Mouse (Mus musculus) left cerebral cortex, adult 11 months (tissue): ENCODE results near the gene A630001G21Rik.

ENCODE experiments used
- DNase-seq: peaks from one replicate; pipeline ENCODE4 v3.0.0; 2022; ENCODE audit warnings: low spot score

A630001G21Rik gene

DNA sequence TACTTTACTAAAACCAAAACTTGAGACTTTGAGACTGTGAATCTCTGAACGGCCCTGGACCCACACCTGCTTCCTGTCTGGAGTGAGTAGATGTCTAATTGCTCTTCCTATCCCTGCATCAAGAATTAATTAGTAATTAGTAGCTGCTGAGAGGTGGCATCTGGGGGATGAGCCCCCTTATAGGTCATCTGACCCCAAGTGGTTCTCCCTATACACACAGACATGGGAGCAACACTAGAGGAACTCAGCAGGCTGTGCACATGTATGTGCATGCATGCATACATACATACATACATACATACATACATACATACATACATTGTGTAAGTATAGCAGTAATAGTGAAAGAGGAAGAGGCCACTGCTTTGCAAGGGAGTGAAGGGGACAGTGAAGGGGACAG, 43.9 kb downstream of the A630001G21Rik start:
- DNase-seq = no peak

GRCm38 (mm10) chr1:85732581-85732980, 45.9 kb downstream of the A630001G21Rik start:
- no peak for DNase-seq

DNA sequence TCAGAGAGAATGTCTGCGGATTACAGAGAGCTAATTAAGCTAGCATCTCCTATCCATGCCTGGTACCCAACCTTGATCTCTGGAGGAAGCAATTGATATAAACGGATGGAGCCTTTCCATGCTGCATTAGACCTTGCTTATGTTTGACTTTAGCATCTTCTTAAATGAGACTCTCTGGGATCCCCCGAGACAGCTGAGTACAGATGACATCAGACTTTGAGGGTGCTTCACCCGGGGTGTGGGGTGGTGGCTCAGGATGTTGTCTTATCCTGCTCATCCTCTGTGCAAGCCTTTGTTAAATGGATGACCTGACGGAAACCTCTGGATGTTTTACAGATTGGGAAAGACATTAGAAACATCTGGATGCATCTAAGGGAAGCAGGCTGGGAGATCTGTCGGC, 48.0 kb downstream of the A630001G21Rik start:
- DNase-seq = no peak

DNA sequence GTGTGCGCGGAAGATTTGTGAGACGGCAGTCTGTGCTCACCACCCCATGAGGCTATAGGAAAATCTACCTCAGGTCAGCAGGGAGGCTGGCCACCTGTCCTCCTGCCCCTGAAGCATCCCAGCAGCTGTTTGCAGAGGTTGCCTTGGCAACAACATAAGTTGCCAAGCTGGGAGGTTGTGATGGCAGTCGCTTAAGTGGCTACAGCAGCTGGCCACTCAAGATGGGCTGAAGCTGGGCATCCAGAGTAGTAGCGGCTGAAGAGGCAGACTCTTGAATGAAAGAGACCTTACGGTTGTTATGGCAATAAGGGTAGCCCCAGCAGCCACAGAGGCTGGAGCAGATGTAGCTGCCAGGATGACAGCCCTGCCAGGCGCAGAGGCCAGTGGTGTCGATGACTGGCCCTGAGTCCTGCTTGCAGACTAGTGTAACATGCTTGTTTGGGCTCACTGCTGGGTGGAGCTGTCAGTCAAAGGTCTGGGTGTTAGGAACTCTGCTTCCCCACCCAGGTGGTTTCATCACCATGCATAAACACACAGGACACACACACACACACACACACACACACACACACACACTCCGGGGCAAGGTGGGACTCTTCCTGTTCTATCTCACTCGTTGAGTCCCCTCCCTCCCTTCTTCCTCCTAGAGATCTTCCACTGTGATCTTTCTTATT, 58.1 kb downstream of the A630001G21Rik start:
- no peak for DNase-seq

GRCm38 (mm10) chr1:85719049-85719448, 59.4 kb downstream of the A630001G21Rik start:
- DNase-seq = no peak

- DNase-seq = no peak
These were observed 61.9 kb downstream of the A630001G21Rik start for GRCm38 (mm10) chr1:85716447-85717027.

DNA sequence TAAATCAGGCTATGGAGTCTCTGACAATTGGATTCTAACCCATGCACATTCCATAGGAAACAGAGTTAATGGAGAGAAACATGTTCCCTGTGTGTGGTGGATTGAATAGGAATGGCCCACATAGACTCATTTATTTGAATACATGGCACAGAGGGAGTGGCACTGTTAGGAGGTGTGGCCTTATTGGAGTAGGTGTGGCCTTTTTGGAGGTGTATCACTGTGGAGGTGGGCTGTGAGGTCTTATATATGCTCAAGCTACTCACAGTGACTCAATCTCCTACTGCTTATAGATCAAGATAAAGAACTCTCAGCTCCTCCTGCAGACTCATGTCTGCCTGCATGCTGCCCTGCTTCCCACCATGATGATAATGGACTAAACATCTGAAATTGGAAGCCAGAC, 63.9 kb downstream of the A630001G21Rik start:
- DNase-seq = no peak

GRCm38 (mm10) chr1:85706754-85707153, 71.7 kb downstream of the A630001G21Rik start:
- no peak for DNase-seq

GRCm38 (mm10) chr1:85705552-85705951, 72.9 kb downstream of the A630001G21Rik start:
- no peak for DNase-seq

GRCm38 (mm10) chr1:85703245-85704186, 74.9 kb downstream of the A630001G21Rik start:
- DNase-seq = peak; percentile 41

DNA sequence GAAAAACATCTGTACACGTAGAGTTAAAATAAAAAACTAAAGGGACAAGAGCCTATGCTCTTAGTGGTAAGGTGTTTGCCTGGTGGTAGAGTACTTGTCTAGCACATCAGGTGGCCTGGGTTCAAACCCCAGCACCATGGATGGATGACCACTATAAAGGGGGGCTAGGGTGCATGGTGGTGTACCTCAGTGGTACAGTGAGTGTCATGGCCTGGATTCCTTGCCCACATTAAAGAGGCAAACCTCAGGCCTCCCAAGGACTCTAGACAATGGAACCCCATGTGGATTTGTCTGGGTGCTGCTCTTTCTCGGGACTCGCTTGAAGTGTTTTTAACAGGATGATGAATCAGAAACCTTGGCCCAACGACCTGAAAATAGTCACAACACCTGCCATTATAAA, 75.9 kb downstream of the A630001G21Rik start:
- DNase-seq = no peak

DNA sequence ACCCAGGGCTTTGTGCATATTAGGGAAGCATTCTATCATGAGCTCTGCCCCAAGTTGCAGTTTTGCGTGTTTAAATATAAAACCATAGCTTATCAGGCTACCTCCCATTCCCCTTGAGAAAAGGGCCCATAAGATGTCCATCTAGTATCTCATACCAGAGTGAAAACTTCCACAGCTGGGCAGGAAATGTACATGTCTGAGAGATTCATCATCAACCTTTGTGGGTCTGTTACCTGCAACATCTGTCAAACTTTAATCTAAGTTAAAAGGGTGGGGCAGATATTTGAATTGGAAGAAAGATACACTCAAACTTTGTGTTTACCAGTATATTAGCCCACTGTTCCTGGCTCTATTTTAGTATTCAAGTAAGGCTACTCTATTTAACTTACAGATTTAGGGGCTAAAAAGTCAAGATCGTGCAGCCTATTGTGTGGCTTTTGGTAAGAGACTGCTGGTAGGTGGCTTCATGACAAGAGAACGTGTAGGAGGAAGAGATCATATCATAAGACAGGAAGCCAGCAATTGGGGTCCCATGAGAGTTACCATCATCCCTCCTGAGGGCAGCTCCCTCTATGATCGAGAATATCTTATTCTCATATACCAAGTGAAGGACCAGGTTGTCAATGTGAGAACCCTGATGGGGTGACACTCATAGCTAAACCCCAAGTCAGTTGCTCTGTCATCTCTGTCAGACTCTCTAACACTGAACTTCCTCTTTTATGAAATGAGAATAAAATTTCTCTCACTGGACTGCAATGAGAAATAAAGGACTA, 80.5 kb downstream of the A630001G21Rik start:
- DNase-seq = no peak

DNA sequence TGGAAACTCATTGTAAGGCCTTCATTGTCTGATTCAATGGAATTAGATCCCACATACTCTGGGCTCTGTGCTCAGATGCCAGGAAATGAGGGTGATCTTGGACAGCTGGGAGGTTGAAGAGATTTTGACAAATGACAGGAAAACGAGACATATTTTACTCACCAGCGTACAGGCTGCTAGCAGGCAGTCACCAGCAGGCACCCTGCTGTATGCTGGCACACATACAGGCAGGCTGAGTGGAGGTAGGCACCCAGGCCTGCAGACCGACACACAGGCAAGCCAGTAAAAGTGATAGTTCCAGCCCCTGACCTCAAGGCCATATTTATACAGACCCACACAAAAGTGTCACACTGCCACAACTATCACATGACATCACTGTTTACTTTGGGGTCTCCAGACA, 82.8 kb downstream of the A630001G21Rik start:
- no peak for DNase-seq

DNA sequence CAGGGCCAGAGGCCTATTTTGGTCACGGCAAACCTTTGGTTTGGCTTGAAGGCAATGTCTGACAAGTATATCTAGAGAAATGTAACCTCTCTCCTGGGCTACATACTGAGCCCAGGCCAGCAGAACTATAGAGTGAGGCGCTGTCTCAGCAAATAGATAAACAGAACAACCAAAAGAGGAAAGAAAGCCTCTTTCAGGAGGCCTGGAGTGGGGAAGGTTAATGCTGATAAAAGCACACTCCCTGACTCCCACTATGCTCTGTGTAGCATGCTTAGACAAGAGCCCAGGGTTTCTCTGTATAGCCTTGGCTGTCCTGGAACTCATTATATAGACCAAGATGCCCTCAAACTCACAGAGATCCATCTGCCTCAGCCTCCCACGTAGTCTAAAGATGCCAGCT, 85.2 kb downstream of the A630001G21Rik start:
- DNase-seq = no peak

DNA sequence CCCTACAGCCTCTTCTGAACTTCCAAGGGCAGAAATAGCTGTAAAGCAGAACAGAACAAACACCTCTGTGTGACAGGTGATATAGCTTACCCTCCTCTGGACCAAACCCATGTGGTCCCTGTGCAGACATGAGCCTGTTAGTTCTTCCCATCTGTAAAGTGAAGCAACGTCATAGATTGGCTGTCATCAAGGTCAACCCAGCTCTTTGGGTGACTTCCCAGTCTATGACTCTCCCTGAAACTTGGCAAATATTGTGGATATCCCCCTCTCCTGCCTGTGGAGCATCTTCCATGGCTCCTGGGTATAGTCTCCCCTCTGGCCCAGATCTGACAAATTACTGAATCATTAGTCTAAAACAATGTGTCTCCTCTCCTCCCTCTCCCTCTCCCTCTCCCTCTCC, 86.2 kb downstream of the A630001G21Rik start:
- DNase-seq = no peak

DNA sequence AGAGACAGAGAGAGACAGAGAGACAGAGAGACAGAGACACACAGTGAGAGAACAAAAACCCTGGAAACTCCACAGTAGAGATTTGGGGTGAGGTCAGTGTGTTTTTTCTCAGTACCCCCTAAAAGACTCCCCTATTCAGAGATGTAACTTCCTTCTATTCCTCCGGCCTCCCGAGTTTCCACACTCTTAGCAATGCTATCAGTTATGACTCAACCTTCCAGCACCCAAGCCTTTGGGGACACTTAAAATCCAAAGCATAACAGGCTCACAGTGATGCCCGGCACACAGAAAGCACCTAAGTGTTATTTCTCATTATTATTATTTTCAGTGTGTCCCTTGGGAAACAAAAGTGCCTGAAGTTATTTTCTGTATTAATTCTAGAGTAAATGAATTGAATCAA, 87.9 kb downstream of the A630001G21Rik start:
- no peak for DNase-seq

DNA sequence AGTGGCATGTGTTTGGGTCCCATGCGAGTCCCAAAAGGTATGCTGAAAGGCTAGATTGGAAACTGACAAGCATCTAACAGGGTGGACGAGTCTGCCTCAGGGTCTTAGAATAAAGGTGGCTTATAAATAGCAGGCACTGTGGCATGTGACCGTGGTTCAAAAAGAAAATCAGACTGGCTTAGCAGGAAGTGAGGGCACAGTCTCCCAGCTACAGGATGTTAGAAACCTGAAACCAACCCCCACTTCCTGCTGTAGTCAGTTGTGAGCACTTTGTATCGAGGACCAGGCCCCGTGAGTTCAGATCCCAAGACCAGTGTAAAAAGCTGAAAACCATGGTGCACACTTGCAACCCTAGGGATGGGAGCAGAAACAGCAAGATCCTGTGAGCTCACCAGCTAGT, 91.1 kb downstream of the A630001G21Rik start:
- DNase-seq = no peak

GRCm38 (mm10) chr1:85686666-85687065, 91.8 kb downstream of the A630001G21Rik start:
- no peak for DNase-seq

GRCm38 (mm10) chr1:85680226-85680625, 98.2 kb downstream of the A630001G21Rik start:
- DNase-seq = no peak
